Mouse (Mus musculus): ENCODE data around the gene Chka.

GRCm38 (mm10) chr19:3894294-3894693 is 42.7 kb downstream of the Chka start:
- TF ChIP-seq POLR2A (IDR thresholded peaks at IDR 0.05; ENCODE audit: control insufficient read depth, extremely low read depth, insufficient read depth, low read length, poor library complexity) (no peak), CTCF (IDR thresholded peaks at IDR 0.05; ENCODE audit: borderline replicate concordance, control insufficient read depth, extremely low read depth, insufficient read depth, low read length, poor library complexity) (no peak)

All from thymus, adult 2 months (tissue).